Mouse (Mus musculus) C3H10T1/2 (cell line): ENCODE results near the gene Tas2r122. TPM values are rescaled to one million over a fixed set of nuclear protein-coding genes. Genes with fewer than 3 reads are reported as not detected.

Experiments
- polyA plus RNA-seq, 2 experiments: library from polyadenylated mRNA; unstranded; fragments of >200 nt; fragmentation: generic; extraction: Trizol; gene quantifications; one replicate each; pipeline ENCODE4 v1.2.1; 2012; ENCODE audit warnings: missing spikeins in 2 of 2

The Tas2r122 gene
- polyA plus RNA-seq = not detected

GRCm38 (mm10) chr6:132711828-132712227, at the start of gene Tas2r122:
Gene Tas2r122, minus strand, starts transcription at chr6:132711928.

GRCm38 (mm10) chr6:132754430-132754829, 42.7 kb upstream of the Tas2r122 start, which contains the start of gene Tas2r124:
Gene Tas2r124, plus strand, starts transcription at chr6:132754730.

DNA sequence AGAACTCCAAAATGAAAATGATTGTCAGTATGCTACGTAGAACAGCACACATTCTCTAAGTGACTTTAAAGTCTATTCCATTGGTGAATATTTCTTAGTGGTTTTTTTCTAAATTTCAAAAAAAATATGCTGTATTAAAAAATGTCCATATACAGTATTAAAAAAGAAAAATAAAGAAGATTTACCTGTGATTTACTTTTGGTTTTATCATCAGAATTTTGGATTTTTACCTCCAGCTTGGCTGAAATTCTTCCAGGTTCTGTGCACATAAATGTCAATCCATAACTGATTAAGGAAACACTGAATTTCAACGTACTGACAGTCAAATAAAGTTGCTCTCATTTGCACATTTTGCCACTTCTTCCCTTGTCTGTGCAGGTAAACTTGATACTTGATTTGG, 26.2 kb upstream of the Tas2r122 start, which contains the start of gene Tas2r115:
Gene Tas2r115 (minus strand): TSS at position 101 of the 400 bp plus-strand sequence.

DNA sequence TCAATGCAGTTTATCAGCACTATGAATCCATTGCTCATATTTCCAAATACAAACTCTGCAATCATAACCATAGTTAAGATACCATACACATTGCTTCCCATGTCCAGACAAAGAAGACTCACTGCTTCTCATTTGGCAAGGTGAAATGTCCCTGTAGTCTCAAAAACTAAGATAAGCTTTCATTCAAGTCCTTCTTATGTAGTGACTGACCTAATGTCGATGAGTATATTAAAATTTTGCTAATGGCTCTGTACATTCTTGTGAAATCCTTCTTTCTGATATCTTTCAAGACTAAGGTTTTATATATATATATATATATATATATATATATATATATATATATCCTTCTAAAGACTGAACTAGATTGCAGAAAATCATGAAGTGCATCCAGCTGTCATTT, 10.8 kb downstream of the Tas2r122 start, which contains the start of gene Tas2r121:
Gene Tas2r121 (minus strand): TSS at position 101 of the 400 bp plus-strand sequence.

Other genes with a start within 250 kb of the Tas2r122 start
- not detected for gene Prh1, start 142.1 kb downstream of the Tas2r122 start, polyA plus RNA-seq
- gene Prp2, start 116.0 kb downstream of the Tas2r122 start, polyA plus RNA-seq = not detected
- gene A630073D07Rik, start 60.4 kb downstream of the Tas2r122 start, polyA plus RNA-seq = not detected
- not detected for gene Tas2r120, start 55.0 kb downstream of the Tas2r122 start, polyA plus RNA-seq
- gene Tas2r121, start 10.9 kb downstream of the Tas2r122 start, polyA plus RNA-seq = not detected
- gene Tas2r115, start 26.1 kb upstream of the Tas2r122 start, polyA plus RNA-seq = not detected
- not detected for gene Tas2r124, start 42.8 kb upstream of the Tas2r122 start, polyA plus RNA-seq
- not detected for gene Tas2r102, start 50.2 kb upstream of the Tas2r122 start, polyA plus RNA-seq
- gene Tas2r136, start 66.2 kb upstream of the Tas2r122 start, polyA plus RNA-seq = not detected
- gene Tas2r117, start 90.9 kb upstream of the Tas2r122 start, polyA plus RNA-seq = not detected
- not detected for gene Tas2r123, start 135.2 kb upstream of the Tas2r122 start, polyA plus RNA-seq
- gene Tas2r116, start 143.5 kb upstream of the Tas2r122 start, polyA plus RNA-seq = not detected
- not detected for gene Tas2r110, start 156.1 kb upstream of the Tas2r122 start, polyA plus RNA-seq
- gene Tas2r113, start 181.1 kb upstream of the Tas2r122 start, polyA plus RNA-seq = not detected
- gene Tas2r125, start 197.7 kb upstream of the Tas2r122 start, polyA plus RNA-seq = not detected
- not detected for gene Tas2r129, start 239.2 kb upstream of the Tas2r122 start, polyA plus RNA-seq
- gene Tas2r131, start 246.0 kb upstream of the Tas2r122 start, polyA plus RNA-seq = not detected